Mouse (Mus musculus) cerebellum, adult 11-12 months (tissue): Measurements from ENCODE around the gene Srl.
"Not testable (repeated sequence)": the region's sequence is repeated elsewhere in the genome, so short reads cannot be mapped to it uniquely, and the experiment has no call there.

ENCODE experiments used
- DNase-seq: peaks from one replicate; pipeline ENCODE4 v3.0.0; 2022

Srl gene

GRCm38 (mm10) chr16:4541501-4542198 lies at the start of gene Srl:
Srl (minus strand) TSS chr16:4541816.
- peak; percentile 98 for DNase-seq

DNA sequence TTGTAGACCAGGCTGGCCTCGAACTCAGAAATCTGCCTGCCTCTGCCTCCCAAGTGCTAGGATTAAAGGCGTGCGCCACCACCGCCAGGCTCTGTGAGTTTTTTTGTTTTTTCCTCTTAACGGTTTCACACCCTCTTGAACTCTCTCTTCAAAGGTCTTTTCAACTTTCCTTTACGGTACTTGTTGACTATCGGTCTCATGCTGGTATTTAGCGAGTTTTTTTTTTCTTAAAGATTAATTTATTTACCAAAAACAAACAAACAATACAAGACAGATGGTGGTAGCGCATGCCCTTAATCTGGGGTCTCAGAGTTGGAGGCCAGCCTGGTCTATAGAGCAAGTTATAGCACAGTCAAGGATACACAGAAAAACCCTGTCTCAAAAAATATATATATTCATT lies 48.6 kb upstream of the Srl start:
- no peak for DNase-seq

GRCm38 (mm10) chr16:4587516-4588210 lies 46.0 kb upstream of the Srl start:
- DNase-seq: no peak

DNA sequence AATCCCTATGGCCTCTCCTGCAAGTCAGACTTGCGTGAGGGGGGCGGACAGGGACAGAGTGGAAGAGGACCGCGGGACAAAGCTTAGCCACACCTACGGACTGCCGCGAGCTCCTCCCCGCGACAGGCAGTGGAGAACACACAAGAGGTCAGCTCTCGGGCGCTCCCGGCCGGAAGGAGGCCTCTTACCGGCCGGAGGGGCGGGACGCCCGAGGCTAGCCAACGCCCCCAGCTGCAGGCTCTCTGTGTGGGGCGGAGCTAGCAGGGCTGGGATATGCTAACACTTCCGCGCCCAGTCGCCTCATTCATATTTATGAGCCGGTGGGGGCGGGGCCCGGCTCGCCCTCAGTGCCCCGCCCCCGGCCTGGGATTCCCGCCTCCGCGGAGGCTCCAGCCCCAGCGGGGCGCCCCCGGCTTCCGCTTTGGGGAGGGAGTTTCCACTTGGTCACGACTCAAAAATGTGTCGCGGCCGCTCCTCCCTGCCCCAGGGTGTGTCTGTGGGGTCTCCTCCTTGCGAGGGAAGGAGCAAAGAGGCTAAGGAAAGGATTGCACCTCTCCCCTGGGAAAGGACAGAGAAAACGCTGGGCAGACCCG lies 45.0 kb upstream of the Srl start:
- peak; percentile 95 for DNase-seq

GRCm38 (mm10) chr16:4585642-4586530 lies 44.3 kb upstream of the Srl start:
- DNase-seq: no peak

GRCm38 (mm10) chr16:4584438-4584837 lies 42.8 kb upstream of the Srl start:
- no peak for DNase-seq

DNA sequence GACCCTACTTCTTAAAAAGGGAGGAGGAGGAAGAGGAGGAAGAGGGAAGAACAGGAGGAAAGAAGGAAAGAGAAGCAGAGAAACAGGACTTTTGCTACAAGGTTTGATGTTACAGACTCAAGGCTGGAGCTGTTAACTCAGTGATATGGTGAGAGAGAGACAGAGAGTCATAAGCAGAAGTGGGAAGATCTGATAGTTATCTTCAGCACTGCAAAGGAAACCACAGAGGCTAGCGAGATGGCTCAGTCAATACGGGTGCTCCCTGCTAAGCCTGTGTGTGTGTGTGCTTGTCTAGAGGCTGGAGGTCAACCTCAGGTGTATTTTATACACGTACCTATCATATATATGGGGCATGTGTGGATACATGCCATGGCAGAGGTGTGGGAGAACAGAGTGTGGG lies 42.2 kb upstream of the Srl start:
- DNase-seq: no peak

GRCm38 (mm10) chr16:4581179-4581578 lies 39.6 kb upstream of the Srl start:
- not testable (repeated sequence) for DNase-seq

DNA sequence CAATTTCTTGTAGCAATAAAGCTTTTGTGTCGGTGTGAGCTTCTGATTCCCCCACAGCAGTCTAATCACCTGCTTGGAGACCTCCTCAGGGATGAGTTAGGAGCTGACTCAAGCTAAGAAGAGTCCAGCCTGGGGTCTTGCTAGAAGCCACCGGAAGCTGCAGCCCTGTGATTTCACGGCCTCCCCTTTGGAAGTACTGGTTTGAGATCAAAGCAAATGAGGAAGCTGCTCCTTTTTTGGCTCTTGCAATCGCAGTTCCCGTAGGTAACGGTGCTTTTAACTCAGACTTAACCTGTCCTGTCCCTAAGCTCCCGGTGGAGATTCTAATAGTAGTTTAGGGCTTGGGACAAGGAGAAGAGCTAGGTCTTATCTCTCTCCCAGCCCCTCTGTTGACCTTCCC lies 37.0 kb upstream of the Srl start:
- DNase-seq: no peak

GRCm38 (mm10) chr16:4576873-4577272 lies 35.3 kb upstream of the Srl start:
- DNase-seq: no peak

- DNase-seq: no peak
Measured at GRCm38 (mm10) chr16:4576038-4576437, 34.4 kb upstream of the Srl start.

GRCm38 (mm10) chr16:4570737-4571136 lies 29.1 kb upstream of the Srl start:
- no peak for DNase-seq

DNA sequence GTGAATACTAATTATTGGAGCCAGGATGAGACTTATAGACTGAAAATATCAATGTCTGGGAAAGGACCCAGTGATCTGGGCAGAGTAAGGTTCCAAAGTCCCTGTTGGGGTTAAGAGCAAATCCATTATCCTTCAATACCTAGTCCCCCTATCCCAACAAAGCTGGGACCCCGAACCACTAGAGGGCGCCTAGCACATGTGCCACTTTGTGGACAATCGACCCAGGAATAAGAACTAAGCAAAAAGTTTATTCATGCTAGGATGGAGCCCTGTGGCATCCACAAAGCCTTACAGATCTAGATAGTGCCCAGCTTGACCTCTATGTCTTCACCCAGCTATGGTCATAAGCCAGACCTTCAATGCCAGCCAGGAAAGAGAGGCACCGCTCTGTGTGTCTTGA lies 26.3 kb upstream of the Srl start:
- DNase-seq: peak; percentile 52

GRCm38 (mm10) chr16:4560145-4560952 lies 18.7 kb upstream of the Srl start:
- DNase-seq: peak; percentile 77

GRCm38 (mm10) chr16:4559715-4560144 lies 18.1 kb upstream of the Srl start, which contains the start of gene Tfap4:
Tfap4 (minus strand) TSS chr16:4559854.
- peak; percentile 84 for DNase-seq

GRCm38 (mm10) chr16:4558980-4559631 lies 17.5 kb upstream of the Srl start:
- peak; percentile 81 for DNase-seq

GRCm38 (mm10) chr16:4558384-4558979 lies 16.9 kb upstream of the Srl start:
- DNase-seq: peak; percentile 90

DNA sequence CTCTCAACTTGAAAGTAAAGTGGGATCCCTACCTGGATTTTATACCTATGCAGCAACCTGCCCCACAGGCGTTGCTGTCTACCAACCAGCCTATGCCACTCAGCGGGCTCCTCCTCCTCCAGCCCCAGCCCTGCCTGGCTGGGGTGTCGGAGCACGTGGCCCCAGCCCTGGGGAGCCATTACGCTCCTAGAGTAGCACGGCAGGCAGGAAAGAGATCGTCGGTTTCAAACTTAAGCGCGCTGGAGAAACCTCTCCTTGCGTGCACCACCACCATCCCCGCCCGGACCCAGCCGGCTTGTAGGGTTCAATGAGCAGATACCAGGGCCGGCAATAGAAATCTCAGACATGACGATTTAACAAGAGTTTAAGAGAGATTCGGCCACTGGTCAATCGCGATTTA lies 16.3 kb upstream of the Srl start:
- peak; percentile 67 for DNase-seq

GRCm38 (mm10) chr16:4557085-4557484 lies 15.5 kb upstream of the Srl start:
- peak; percentile 35 for DNase-seq

- DNase-seq: no peak
Measured at GRCm38 (mm10) chr16:4555555-4555954, 13.9 kb upstream of the Srl start.
